Mouse (Mus musculus): Measurements from ENCODE around the gene Usp47. TPM values are rescaled to one million over a fixed set of nuclear protein-coding genes. Genes with fewer than 3 reads are reported as not detected.

The Usp47 gene
- 113 and 115 TPM in 2 replicates for polyA plus RNA-seq (2016; fragmentation: Nextera tagmentation; extraction: Ambion mirVana)

- Histone ChIP-seq H3K4me2 (peak within 1 kb of the TSS; percentile 71), H3K36me3 (replicated peaks) (no peaks in the 10 kb centered on the region), H3K9me3 (no peaks in the 10 kb centered on the region), H3K4me1 (peaks cover 26% of the 10 kb centered on the region), H3K27me3 (no peaks in the 10 kb centered on the region), H3K9ac (peak within 1 kb of the TSS; percentile 98), H3K27ac (peak within 1 kb of the TSS; percentile 99), H3K4me3 (replicated peaks) (peak within 1 kb of the TSS; percentile 95)
- ATAC-seq (ENCODE audit: low FRiP score) = peak; percentile 95
- WGBS = under 1% methylated on average over 51 of the region's 54 CpGs
These were observed at the start of gene Usp47 for GRCm38 (mm10) chr7:112023150-112023600. Gene Usp47 (plus strand): TSS chr7:112023504.

DNA sequence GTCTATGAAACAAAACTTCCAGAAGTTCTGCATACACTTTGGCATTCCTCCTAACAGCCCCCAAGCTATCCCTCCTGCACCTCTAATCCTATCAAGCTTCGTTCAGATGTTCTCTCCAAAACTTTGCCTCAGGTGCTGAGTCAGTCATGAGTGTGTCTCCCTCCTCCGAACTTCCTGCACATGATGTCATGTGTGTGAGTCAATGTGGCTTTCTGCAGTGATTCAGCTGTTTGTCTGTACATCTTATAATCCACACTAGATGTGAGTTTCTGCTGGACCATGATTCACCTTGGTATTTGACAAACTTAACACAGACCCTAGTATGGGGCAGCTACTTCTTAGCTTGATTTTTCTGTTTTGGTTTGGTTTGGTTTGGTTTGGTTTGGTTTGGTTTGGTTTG lies 46.9 kb upstream of the Usp47 start:
- Histone ChIP-seq H3K27ac (no peak overlapping the region), H3K4me1 (no peaks in the 10 kb centered on the region), H3K9me3 (no peaks in the 10 kb centered on the region), H3K4me3 (replicated peaks) (no peak overlapping the region), H3K4me2 (no peak overlapping the region), H3K36me3 (replicated peaks) (no peaks in the 10 kb centered on the region), H3K27me3 (no peaks in the 10 kb centered on the region), H3K9ac (no peak overlapping the region)
- 76% methylated on average over 2 of the region's 2 CpGs for WGBS
- no peak for ATAC-seq (ENCODE audit: low FRiP score)

- WGBS = 88% methylated on average over 3 of the region's 3 CpGs
- H3K36me3 ChIP-seq (replicated peaks) = no peaks in the 10 kb centered on the region
- no peak for ATAC-seq (ENCODE audit: low FRiP score)
- no peak overlapping the region for H3K4me2 ChIP-seq
- H3K4me3 ChIP-seq (replicated peaks) = no peak overlapping the region
- H3K9ac ChIP-seq = no peak overlapping the region
- H3K4me1 ChIP-seq = no peaks in the 10 kb centered on the region
- H3K27me3 ChIP-seq = no peaks in the 10 kb centered on the region
- no peak overlapping the region for H3K27ac ChIP-seq
- no peaks in the 10 kb centered on the region for H3K9me3 ChIP-seq
These were observed 45.4 kb upstream of the Usp47 start for GRCm38 (mm10) chr7:111977871-111978270.

- ATAC-seq (ENCODE audit: low FRiP score) = no peak
- WGBS = 97% methylated on average over 15 of the region's 15 CpGs
- no peaks in the 10 kb centered on the region for H3K36me3 ChIP-seq (replicated peaks)
- no peak overlapping the region for H3K27ac ChIP-seq
- no peaks in the 10 kb centered on the region for H3K27me3 ChIP-seq
- no peak overlapping the region for H3K4me2 ChIP-seq
- H3K4me1 ChIP-seq = no peaks in the 10 kb centered on the region
- no peak overlapping the region for H3K9ac ChIP-seq
- no peaks in the 10 kb centered on the region for H3K9me3 ChIP-seq
- no peak overlapping the region for H3K4me3 ChIP-seq (replicated peaks)
These were observed 41.0 kb upstream of the Usp47 start for GRCm38 (mm10) chr7:111982296-111982695.

DNA sequence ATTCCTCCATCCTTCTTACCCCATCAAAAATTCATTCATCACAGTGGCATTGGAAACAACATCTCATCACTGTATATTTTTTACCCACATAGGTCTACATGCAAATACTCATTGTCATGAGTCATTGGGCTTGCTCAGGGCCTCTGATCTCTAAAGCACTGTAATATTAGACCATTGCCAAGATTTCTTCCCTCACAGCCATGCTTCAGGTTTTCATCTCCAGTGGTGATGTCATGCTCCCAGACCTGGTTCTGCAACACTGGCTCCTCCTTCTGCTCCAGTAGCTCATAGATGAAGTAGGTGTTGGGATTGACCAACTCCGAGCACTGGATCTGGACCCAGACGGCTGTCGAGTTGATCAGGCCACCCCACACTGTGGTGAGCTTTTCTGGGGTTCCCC lies 38.8 kb upstream of the Usp47 start:
- ATAC-seq (ENCODE audit: low FRiP score) = no peak
- Histone ChIP-seq H3K4me1 (no peaks in the 10 kb centered on the region), H3K36me3 (replicated peaks) (no peaks in the 10 kb centered on the region), H3K4me2 (no peak overlapping the region), H3K27me3 (no peaks in the 10 kb centered on the region), H3K9ac (no peak overlapping the region), H3K27ac (no peak overlapping the region), H3K9me3 (no peaks in the 10 kb centered on the region), H3K4me3 (replicated peaks) (no peak overlapping the region)
- WGBS = 92% methylated on average over 3 of the region's 3 CpGs

DNA sequence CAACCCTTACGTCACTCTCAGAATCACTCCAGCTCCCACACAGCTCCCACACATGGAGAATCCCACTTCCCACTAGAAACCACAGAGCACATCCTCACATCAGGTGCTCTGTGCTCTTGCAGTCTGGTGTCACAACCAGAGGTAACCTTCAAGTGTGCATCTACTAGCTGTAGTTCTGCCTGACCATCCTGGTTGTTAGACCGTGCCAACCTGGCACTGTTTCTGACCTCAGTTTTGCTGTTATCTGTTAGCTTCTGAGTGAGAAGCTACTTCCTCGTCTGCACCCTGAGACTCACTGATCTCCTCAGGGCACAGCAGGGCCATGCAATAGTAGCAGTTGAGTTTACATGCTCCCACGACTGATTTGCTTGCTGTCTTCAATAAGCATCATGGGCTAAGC lies 38.0 kb upstream of the Usp47 start:
- no peak overlapping the region for H3K9ac ChIP-seq
- H3K27ac ChIP-seq = no peak overlapping the region
- no peak overlapping the region for H3K4me2 ChIP-seq
- no peak for ATAC-seq (ENCODE audit: low FRiP score)
- no peaks in the 10 kb centered on the region for H3K36me3 ChIP-seq (replicated peaks)
- WGBS = 78% methylated on average over 4 of the region's 4 CpGs
- H3K27me3 ChIP-seq = no peaks in the 10 kb centered on the region
- no peaks in the 10 kb centered on the region for H3K9me3 ChIP-seq
- no peak overlapping the region for H3K4me3 ChIP-seq (replicated peaks)
- H3K4me1 ChIP-seq = no peaks in the 10 kb centered on the region

GRCm38 (mm10) chr7:111986906-111987305 lies 36.4 kb upstream of the Usp47 start:
- H3K27me3 ChIP-seq = no peaks in the 10 kb centered on the region
- no peaks in the 10 kb centered on the region for H3K9me3 ChIP-seq
- no peak for ATAC-seq (ENCODE audit: low FRiP score)
- no peak overlapping the region for H3K4me2 ChIP-seq
- H3K36me3 ChIP-seq (replicated peaks) = no peaks in the 10 kb centered on the region
- WGBS = 89% methylated on average over 3 of the region's 3 CpGs
- H3K9ac ChIP-seq = no peak overlapping the region
- H3K27ac ChIP-seq = no peak overlapping the region
- no peak overlapping the region for H3K4me3 ChIP-seq (replicated peaks)
- no peaks in the 10 kb centered on the region for H3K4me1 ChIP-seq

DNA sequence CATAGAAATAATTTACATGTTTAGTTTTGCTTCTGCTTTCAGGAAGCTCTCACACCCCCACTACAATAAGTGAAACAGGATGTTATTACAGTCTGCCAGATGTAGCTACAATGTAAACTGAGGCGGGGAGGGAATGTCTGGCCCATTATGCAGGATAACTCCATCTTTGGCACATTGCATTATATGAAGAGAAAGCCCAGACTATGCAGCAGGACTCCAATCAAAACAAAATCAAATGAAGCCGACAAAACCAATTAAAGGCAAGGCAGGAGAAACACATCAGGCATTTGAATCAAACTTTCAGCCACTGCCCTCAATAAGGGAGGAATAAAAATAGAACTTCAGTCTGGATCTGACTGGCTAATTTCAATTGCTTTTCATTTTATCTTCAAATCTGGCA lies 25.9 kb upstream of the Usp47 start:
- H3K4me3 ChIP-seq (replicated peaks) = no peak overlapping the region
- no peaks in the 10 kb centered on the region for H3K27me3 ChIP-seq
- no peak overlapping the region for H3K9ac ChIP-seq
- no peaks in the 10 kb centered on the region for H3K36me3 ChIP-seq (replicated peaks)
- no peaks in the 10 kb centered on the region for H3K4me1 ChIP-seq
- no peak overlapping the region for H3K4me2 ChIP-seq
- ATAC-seq (ENCODE audit: low FRiP score) = no peak
- H3K27ac ChIP-seq = no peak overlapping the region
- 0 out of 2 replicates have a peak, but pooled peaks cover 3% of the 10 kb centered on the region for H3K9me3 ChIP-seq
- WGBS = 57% methylated on average over 2 of the region's 2 CpGs

DNA sequence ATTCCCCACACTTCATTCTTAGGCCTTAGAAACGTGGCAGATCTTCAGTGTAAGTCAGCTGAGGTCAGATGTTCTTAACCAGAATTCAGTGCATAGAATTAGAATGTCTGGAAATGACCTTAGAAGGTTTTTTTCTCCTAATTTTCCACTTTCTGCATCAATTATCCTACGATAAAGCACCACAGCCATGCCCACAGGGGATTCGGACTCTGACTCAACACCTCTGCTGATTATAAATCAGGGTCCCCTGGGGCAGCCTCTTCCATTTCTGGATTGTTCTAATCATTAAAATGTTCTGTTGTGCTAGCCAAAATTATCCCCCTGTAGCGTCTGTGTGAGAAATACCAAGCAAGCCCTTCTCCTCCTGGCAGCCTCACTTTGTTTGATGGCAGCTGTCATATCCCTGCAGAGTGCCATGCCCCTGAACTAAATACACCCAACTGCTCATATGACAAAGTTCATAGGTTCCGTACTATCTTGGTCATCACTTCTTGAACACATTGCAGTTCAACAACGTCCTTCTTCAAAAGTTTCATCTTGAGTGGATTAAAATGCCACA lies 24.8 kb upstream of the Usp47 start:
- H3K9me3 ChIP-seq = 0 out of 2 replicates have a peak, but pooled peaks cover 3% of the 10 kb centered on the region
- no peak for ATAC-seq (ENCODE audit: low FRiP score)
- no peaks in the 10 kb centered on the region for H3K36me3 ChIP-seq (replicated peaks)
- H3K9ac ChIP-seq = no peak overlapping the region
- H3K27ac ChIP-seq = no peak overlapping the region
- no peaks in the 10 kb centered on the region for H3K4me1 ChIP-seq
- H3K4me2 ChIP-seq = no peak overlapping the region
- WGBS = 61% methylated on average over 6 of the region's 6 CpGs
- H3K4me3 ChIP-seq (replicated peaks) = no peak overlapping the region
- no peaks in the 10 kb centered on the region for H3K27me3 ChIP-seq

DNA sequence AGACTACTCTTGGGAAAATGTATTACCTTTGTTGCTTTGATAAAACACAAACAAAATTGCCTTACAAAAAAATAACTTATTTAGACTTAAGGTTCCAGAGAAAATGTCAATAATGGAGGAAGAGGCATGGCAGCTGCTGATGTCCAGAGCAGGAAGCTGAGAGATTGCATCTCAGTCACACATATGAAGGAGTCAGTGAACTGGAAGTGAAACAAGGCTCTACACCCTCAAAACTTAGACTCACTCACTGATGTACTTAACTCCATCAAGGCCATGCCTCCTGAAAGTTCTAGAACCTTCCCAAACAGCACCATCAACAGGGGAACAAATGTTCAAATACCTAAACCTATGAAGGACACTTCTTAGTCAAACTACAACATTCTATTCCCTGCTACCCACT lies 23.9 kb upstream of the Usp47 start:
- H3K36me3 ChIP-seq (replicated peaks) = no peaks in the 10 kb centered on the region
- no peak overlapping the region for H3K9ac ChIP-seq
- no peaks in the 10 kb centered on the region for H3K4me1 ChIP-seq
- no peak overlapping the region for H3K4me2 ChIP-seq
- no peak overlapping the region for H3K4me3 ChIP-seq (replicated peaks)
- H3K27me3 ChIP-seq = no peaks in the 10 kb centered on the region
- H3K27ac ChIP-seq = no peak overlapping the region
- no peak for ATAC-seq (ENCODE audit: low FRiP score)
- H3K9me3 ChIP-seq = 0 out of 2 replicates have a peak, but pooled peaks cover 3% of the 10 kb centered on the region

DNA sequence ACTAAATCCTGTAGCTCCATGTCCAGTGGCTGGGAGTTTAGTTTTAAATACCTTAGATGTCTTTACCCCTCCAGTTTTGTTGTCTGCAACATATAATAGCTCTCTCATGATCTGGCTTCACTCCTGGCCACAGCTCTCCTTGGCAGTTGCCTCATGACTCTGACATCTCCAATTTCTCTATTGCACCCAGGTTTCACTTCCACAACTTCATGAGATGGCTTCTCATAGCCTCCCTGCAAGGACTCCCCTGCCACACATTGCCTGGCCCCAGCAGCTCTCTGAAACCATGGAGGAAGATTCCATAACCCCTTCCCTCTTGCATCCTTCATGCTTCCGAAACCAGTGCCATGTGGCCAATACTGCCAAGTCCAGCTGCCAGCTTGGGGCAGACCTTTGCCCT lies 23.1 kb upstream of the Usp47 start:
- H3K9ac ChIP-seq = no peak overlapping the region
- H3K4me3 ChIP-seq (replicated peaks) = no peak overlapping the region
- no peak overlapping the region for H3K27ac ChIP-seq
- 0 out of 2 replicates have a peak, but pooled peaks cover 3% of the 10 kb centered on the region for H3K9me3 ChIP-seq
- no peaks in the 10 kb centered on the region for H3K36me3 ChIP-seq (replicated peaks)
- WGBS = 84% methylated on average over 1 of the region's 1 CpGs
- ATAC-seq (ENCODE audit: low FRiP score) = no peak
- H3K4me2 ChIP-seq = no peak overlapping the region
- H3K4me1 ChIP-seq = no peaks in the 10 kb centered on the region
- H3K27me3 ChIP-seq = no peaks in the 10 kb centered on the region

- H3K4me1 ChIP-seq = no peaks in the 10 kb centered on the region
- no peak for ATAC-seq (ENCODE audit: low FRiP score)
- WGBS = 87% methylated on average over 2 of the region's 2 CpGs
- H3K9ac ChIP-seq = no peak overlapping the region
- H3K9me3 ChIP-seq = no peaks in the 10 kb centered on the region
- H3K36me3 ChIP-seq (replicated peaks) = no peaks in the 10 kb centered on the region
- H3K4me2 ChIP-seq = no peak overlapping the region
- no peaks in the 10 kb centered on the region for H3K27me3 ChIP-seq
- no peak overlapping the region for H3K4me3 ChIP-seq (replicated peaks)
- no peak overlapping the region for H3K27ac ChIP-seq
These were observed 12.8 kb upstream of the Usp47 start for GRCm38 (mm10) chr7:112010511-112010910.

DNA sequence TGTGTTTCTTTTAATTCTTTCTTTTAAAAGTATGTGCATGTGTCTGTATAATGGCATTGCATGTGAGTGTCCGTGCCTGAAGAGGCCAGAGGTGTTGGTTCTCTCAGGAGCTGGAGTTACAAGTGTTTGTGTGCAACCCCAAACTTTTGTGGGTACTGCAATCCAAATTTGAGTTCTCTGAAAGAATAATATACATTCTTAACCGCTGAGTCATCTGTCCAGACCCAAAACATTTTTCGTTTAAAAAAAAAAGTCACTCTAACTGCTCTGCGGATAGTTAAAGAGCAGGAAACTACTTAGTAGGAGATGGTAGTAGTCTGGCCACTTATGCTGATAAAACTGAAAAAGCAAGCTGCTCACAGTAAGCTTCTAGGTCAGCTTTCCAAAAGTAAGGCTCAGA lies 12.3 kb upstream of the Usp47 start:
- WGBS = 82% methylated on average over 4 of the region's 4 CpGs
- Histone ChIP-seq H3K36me3 (replicated peaks) (no peaks in the 10 kb centered on the region), H3K27me3 (no peaks in the 10 kb centered on the region), H3K9me3 (no peaks in the 10 kb centered on the region), H3K4me2 (no peak overlapping the region), H3K9ac (no peak overlapping the region), H3K27ac (no peak overlapping the region), H3K4me1 (no peaks in the 10 kb centered on the region), H3K4me3 (replicated peaks) (no peak overlapping the region)
- no peak for ATAC-seq (ENCODE audit: low FRiP score)

All from forebrain, embryonic 12.5 days (tissue).